Mouse (Mus musculus): ENCODE measurements around the gene Uox.

DNA sequence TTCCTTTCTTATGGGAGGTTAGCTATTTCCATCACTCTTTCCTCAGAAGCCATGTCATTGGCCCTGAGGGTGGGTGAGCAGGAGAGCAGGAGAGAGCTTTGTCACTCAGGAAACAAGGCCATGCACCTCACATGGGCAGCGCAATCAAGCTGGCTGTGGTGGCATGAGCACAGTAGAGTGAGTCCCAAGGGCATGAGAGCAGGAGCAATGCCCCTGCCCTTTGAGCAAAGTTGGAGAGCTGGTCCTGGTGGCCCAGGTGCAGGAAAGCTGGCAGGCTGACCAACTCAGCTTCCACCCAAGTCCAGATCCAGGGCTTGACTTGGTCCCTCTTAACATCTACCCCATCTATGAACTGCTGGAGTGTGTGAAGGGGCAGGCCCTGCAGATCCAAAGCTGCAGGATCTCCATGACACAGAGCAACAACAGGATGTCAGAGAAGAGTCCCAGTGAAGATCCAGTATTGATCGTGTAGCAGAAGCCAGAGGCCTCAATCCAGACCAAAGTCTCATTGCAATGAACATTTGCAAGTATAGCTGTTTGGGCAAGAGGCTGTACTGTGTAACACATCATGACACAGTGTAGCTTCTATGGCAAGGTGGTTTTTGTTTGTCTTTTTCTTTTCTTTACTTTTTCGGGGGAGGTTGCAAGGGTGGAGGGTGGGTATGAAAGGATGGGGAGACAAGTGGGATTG is 10.0 kb downstream of the Uox start:
- TF ChIP-seq EP300 (IDR thresholded peaks at IDR 0.05; ENCODE audit: low read depth) (no peak), CTCF (IDR thresholded peaks at IDR 0.05; ENCODE audit: low read depth) (no peak)
